Mouse (Mus musculus) neural tube, embryonic 13.5 days (tissue): ENCODE measurements around the gene Chrm1. TPM values are rescaled to one million over a fixed set of nuclear protein-coding genes. Genes with fewer than 3 reads are reported as not detected.

ENCODE experiments used
- ATAC-seq: fragments of 200-750 bp; cut with Nextera tagmentation; 2 replicates; pipeline ENCODE4 v1.8.0; 2017; ENCODE audit warnings: low read depth, mild to moderate bottlenecking, moderate TSS enrichment, moderate library complexity
- H3K27ac ChIP-seq: fragments of 300-500 bp; sonication (generic); replicated peaks from 2 replicates; pipeline ENCODE4 v1.5.1; 2015; ENCODE audit warnings: moderate library complexity, mild to moderate bottlenecking, inconsistent platforms
- H3K27me3 ChIP-seq: fragments of 300-500 bp; sonication (generic); 2 replicates; pipeline ENCODE4 v1.6.1; 2015; ENCODE audit warnings: mild to moderate bottlenecking, inconsistent platforms
- H3K36me3 ChIP-seq: fragments of 300-500 bp; sonication (generic); 2 replicates; pipeline ENCODE4 v1.6.1; 2015; ENCODE audit warnings: mild to moderate bottlenecking, inconsistent platforms
- H3K4me1 ChIP-seq: fragments of 300-500 bp; sonication (generic); replicated peaks from 2 replicates; pipeline ENCODE4 v1.6.1; 2015; ENCODE audit warnings: inconsistent platforms
- H3K4me2 ChIP-seq: fragments of 300-500 bp; sonication (generic); 2 replicates; pipeline ENCODE4 v1.6.1; 2015; ENCODE audit warnings: inconsistent platforms, mild to moderate bottlenecking, moderate library complexity
- H3K4me3 ChIP-seq: fragments of 300-500 bp; sonication (generic); 2 replicates; pipeline ENCODE4 v1.5.1; 2015; ENCODE audit warnings: mild to moderate bottlenecking, inconsistent platforms
- H3K9ac ChIP-seq: fragments of 300-500 bp; sonication (generic); 2 replicates; pipeline ENCODE4 v1.6.1; 2015; ENCODE audit warnings: moderate library complexity, mild to moderate bottlenecking, inconsistent platforms
- H3K9me3 ChIP-seq: fragments of 300-500 bp; sonication (generic); 2 replicates; pipeline ENCODE4 v1.6.1; 2016; ENCODE audit warnings: inconsistent platforms
- WGBS: fragments of 180-500 bp; shearing (Covaris S2); methylation state at CpG from one replicate; pipeline ENCODE4 v1.1.7; 2015; 5-methylcytosine and 5-hydroxymethylcytosine counted together
- polyA plus RNA-seq: library from polyadenylated mRNA; unstranded; fragments of >200 nt; fragmentation: Nextera tagmentation; extraction: Ambion mirVana; gene quantifications from 2 replicates; pipeline ENCODE4 v1.2.1, GENCODE M21; 2015

The Chrm1 gene
- polyA plus RNA-seq: 0.18 and 0.32 TPM in 2 replicates

- Histone ChIP-seq H3K4me1 (peaks cover 14% of the 10 kb centered on the region), H3K9ac (peak within 1 kb of the TSS; percentile 32; the same call in 1 of the 2 replicates), H3K27me3 (peaks cover 14% of the 10 kb centered on the region), H3K4me3 (0 out of 2 replicates have a peak within 1 kb of the TSS, but pooled peaks have one; percentile 8), H3K27ac (no peak within 1 kb of the TSS), H3K9me3 (no peaks in the 10 kb centered on the region), H3K36me3 (no peaks in the 10 kb centered on the region), H3K4me2 (peak within 1 kb of the TSS; percentile 66)
- no peak for ATAC-seq
- WGBS: 78% methylated on average over 9 of the region's 9 CpGs
Measured at GRCm38 (mm10) chr19:8663360-8663839, at the start of gene Chrm1. Gene Chrm1 (plus strand): TSS chr19:8663789.

DNA sequence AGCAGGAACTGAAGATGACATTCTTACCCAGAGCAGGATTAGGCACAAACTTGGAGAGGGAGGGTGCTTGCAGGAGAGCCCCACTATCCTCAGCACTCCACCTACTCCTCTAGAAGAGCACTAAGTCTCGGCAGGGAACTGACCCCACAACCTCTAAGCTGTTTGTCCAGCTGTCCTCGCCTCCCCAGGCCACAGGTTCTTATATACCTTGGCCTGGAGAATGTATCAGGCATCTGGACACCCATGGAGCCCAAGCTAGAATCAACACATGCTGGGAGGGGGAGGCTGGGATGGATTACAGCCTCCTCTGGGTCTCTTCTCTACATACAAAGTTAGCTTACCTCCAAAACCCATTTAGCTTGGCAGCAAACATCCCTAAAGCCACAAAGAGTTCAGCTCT lies 49.2 kb upstream of the Chrm1 start:
- H3K36me3 ChIP-seq: no peaks in the 10 kb centered on the region
- H3K9ac ChIP-seq: no peak overlapping the region
- no peak overlapping the region for H3K4me2 ChIP-seq
- no peak overlapping the region for H3K27ac ChIP-seq
- no peaks in the 10 kb centered on the region for H3K27me3 ChIP-seq
- no peaks in the 10 kb centered on the region for H3K4me1 ChIP-seq
- H3K9me3 ChIP-seq: no peaks in the 10 kb centered on the region
- 63% methylated on average over 2 of the region's 2 CpGs for WGBS
- no peak for ATAC-seq
- no peak overlapping the region for H3K4me3 ChIP-seq

- H3K4me2 ChIP-seq: no peak overlapping the region
- no peaks in the 10 kb centered on the region for H3K36me3 ChIP-seq
- no peaks in the 10 kb centered on the region for H3K9me3 ChIP-seq
- H3K27me3 ChIP-seq: no peaks in the 10 kb centered on the region
- ATAC-seq: no peak
- no peak overlapping the region for H3K27ac ChIP-seq
- no peak overlapping the region for H3K4me3 ChIP-seq
- WGBS: 82% methylated on average over 4 of the region's 4 CpGs
- H3K9ac ChIP-seq: no peak overlapping the region
- no peaks in the 10 kb centered on the region for H3K4me1 ChIP-seq
Measured at GRCm38 (mm10) chr19:8616314-8616713, 47.3 kb upstream of the Chrm1 start.

GRCm38 (mm10) chr19:8617904-8618303 lies 45.7 kb upstream of the Chrm1 start, which contains the start of gene Slc22a6:
Gene Slc22a6 (plus strand): TSS chr19:8618039.
- Histone ChIP-seq H3K4me3 (no peak within 1 kb of the TSS), H3K4me1 (no peaks in the 10 kb centered on the region), H3K36me3 (no peaks in the 10 kb centered on the region), H3K4me2 (no peak within 1 kb of the TSS), H3K27me3 (no peaks in the 10 kb centered on the region), H3K9me3 (no peaks in the 10 kb centered on the region), H3K9ac (no peak within 1 kb of the TSS), H3K27ac (no peak within 1 kb of the TSS)
- WGBS: 31% methylated on average over 7 of the region's 7 CpGs
- ATAC-seq: no peak

- H3K4me3 ChIP-seq: no peak overlapping the region
- WGBS: 89% methylated on average over 7 of the region's 7 CpGs
- no peak for ATAC-seq
- no peak overlapping the region for H3K27ac ChIP-seq
- H3K27me3 ChIP-seq: no peaks in the 10 kb centered on the region
- no peaks in the 10 kb centered on the region for H3K9me3 ChIP-seq
- H3K9ac ChIP-seq: no peak overlapping the region
- no peaks in the 10 kb centered on the region for H3K4me1 ChIP-seq
- H3K4me2 ChIP-seq: no peak overlapping the region
- H3K36me3 ChIP-seq: no peaks in the 10 kb centered on the region
Measured at GRCm38 (mm10) chr19:8621098-8621497, 42.5 kb upstream of the Chrm1 start.

DNA sequence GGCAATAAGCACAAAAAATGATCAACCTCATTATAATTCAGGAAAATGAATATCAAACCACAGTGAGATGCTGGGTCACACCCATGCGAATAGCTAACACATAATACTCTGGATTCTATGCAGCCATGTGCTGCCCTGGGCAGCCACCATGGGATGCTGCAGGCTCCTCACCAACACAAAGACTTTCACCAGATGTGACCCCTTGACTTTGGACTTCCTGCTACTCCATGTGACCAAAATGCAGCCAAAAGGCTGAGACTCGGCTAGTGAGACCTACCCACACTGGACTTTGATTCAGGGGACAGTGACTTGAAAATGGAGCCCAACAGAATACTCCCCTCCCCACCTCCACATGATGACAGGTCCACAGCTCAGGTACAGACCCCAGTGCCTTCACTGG lies 33.3 kb upstream of the Chrm1 start:
- Histone ChIP-seq H3K4me1 (no peaks in the 10 kb centered on the region), H3K36me3 (no peaks in the 10 kb centered on the region), H3K4me2 (no peak overlapping the region), H3K4me3 (no peak overlapping the region), H3K9ac (no peak overlapping the region), H3K27ac (no peak overlapping the region), H3K9me3 (no peaks in the 10 kb centered on the region), H3K27me3 (no peaks in the 10 kb centered on the region)
- 82% methylated on average over 2 of the region's 2 CpGs for WGBS
- ATAC-seq: no peak

- no peak for ATAC-seq
- Histone ChIP-seq H3K27me3 (no peaks in the 10 kb centered on the region), H3K9me3 (no peaks in the 10 kb centered on the region), H3K4me1 (no peaks in the 10 kb centered on the region), H3K27ac (no peak overlapping the region), H3K36me3 (no peaks in the 10 kb centered on the region), H3K9ac (no peak overlapping the region), H3K4me3 (no peak overlapping the region), H3K4me2 (no peak overlapping the region)
- WGBS: 80% methylated on average over 6 of the region's 6 CpGs
Measured at GRCm38 (mm10) chr19:8630826-8631225, 32.8 kb upstream of the Chrm1 start.

- 80% methylated on average over 1 of the region's 1 CpGs for WGBS
- H3K27ac ChIP-seq: no peak overlapping the region
- no peaks in the 10 kb centered on the region for H3K4me1 ChIP-seq
- H3K9ac ChIP-seq: no peak overlapping the region
- no peaks in the 10 kb centered on the region for H3K27me3 ChIP-seq
- H3K4me3 ChIP-seq: no peak overlapping the region
- H3K36me3 ChIP-seq: no peaks in the 10 kb centered on the region
- no peak overlapping the region for H3K4me2 ChIP-seq
- H3K9me3 ChIP-seq: no peaks in the 10 kb centered on the region
- no peak for ATAC-seq
Measured at GRCm38 (mm10) chr19:8632029-8632428, 31.6 kb upstream of the Chrm1 start.

- no peak overlapping the region for H3K4me2 ChIP-seq
- no peaks in the 10 kb centered on the region for H3K36me3 ChIP-seq
- no peak overlapping the region for H3K4me3 ChIP-seq
- no peak for ATAC-seq
- H3K9ac ChIP-seq: no peak overlapping the region
- H3K9me3 ChIP-seq: no peaks in the 10 kb centered on the region
- H3K27ac ChIP-seq: no peak overlapping the region
- WGBS: 67% methylated on average over 5 of the region's 5 CpGs
- H3K27me3 ChIP-seq: no peaks in the 10 kb centered on the region
- no peaks in the 10 kb centered on the region for H3K4me1 ChIP-seq
Measured at GRCm38 (mm10) chr19:8642086-8642485, 21.5 kb upstream of the Chrm1 start.

GRCm38 (mm10) chr19:8646393-8646792 lies 17.2 kb upstream of the Chrm1 start:
- Histone ChIP-seq H3K27ac (no peak overlapping the region), H3K4me2 (no peak overlapping the region), H3K36me3 (no peaks in the 10 kb centered on the region), H3K27me3 (no peaks in the 10 kb centered on the region), H3K9ac (no peak overlapping the region), H3K9me3 (no peaks in the 10 kb centered on the region), H3K4me3 (no peak overlapping the region), H3K4me1 (no peaks in the 10 kb centered on the region)
- 67% methylated on average over 2 of the region's 2 CpGs for WGBS
- ATAC-seq: no peak

DNA sequence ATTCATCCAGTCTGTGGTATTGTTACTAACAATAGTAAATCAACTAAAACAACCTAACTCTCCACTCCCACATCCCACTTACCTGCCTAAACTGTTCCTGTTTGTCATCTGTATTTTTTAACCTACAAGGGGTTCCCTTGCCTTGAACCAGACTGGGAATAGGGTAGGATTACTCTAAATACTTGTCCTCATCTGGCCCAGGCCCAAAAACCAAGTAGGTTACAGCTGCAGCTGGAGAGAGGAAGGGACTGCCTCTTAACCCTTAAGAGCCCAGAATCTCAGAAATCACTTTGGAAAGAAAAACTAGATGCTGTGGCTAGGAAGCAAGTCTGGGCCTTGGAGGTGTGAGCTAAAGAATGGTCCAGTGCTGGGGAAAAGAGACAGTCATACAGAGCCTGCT lies 7.8 kb upstream of the Chrm1 start:
- no peak overlapping the region for H3K4me3 ChIP-seq
- H3K27me3 ChIP-seq: no peaks in the 10 kb centered on the region
- no peaks in the 10 kb centered on the region for H3K36me3 ChIP-seq
- 0 out of 2 replicates have a peak overlapping the region, but pooled peaks have one; percentile 7 for H3K27ac ChIP-seq
- no peak overlapping the region for H3K9ac ChIP-seq
- no peaks in the 10 kb centered on the region for H3K4me1 ChIP-seq
- no peak overlapping the region for H3K4me2 ChIP-seq
- no peaks in the 10 kb centered on the region for H3K9me3 ChIP-seq
- ATAC-seq: no peak

DNA sequence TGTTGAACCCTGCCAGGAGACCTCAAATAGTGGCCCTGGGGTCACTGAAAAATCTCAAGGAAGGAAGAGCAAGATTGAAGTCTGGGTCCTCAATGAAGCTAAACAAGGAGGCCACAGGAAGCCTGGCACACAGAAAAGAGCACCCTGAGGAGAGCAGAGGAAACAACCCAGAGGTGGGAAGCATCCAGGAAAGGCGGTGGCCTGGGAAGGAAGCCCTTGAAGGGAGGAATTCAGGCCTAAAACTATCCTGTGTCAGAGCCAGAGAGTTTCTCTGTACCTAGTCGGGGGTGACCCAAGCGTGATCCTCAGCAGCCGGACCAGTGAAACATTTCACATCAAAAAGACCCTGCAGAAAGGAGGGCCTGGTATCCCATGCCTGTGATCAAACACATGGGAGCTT lies 7.2 kb upstream of the Chrm1 start:
- no peak for ATAC-seq
- WGBS: 81% methylated on average over 4 of the region's 4 CpGs
- no peaks in the 10 kb centered on the region for H3K4me1 ChIP-seq
- H3K4me3 ChIP-seq: no peak overlapping the region
- no peak overlapping the region for H3K4me2 ChIP-seq
- no peaks in the 10 kb centered on the region for H3K36me3 ChIP-seq
- H3K9ac ChIP-seq: no peak overlapping the region
- H3K9me3 ChIP-seq: no peaks in the 10 kb centered on the region
- H3K27me3 ChIP-seq: 0 out of 2 replicates have a peak, but pooled peaks cover 3% of the 10 kb centered on the region
- H3K27ac ChIP-seq: 0 out of 2 replicates have a peak overlapping the region, but pooled peaks have one; percentile 7

- Histone ChIP-seq H3K27me3 (peaks cover 14% of the 10 kb centered on the region), H3K9me3 (no peaks in the 10 kb centered on the region), H3K4me1 (peaks cover 14% of the 10 kb centered on the region), H3K4me3 (peak overlapping the region; percentile 40), H3K27ac (no peak overlapping the region), H3K9ac (peak overlapping the region; percentile 67), H3K36me3 (no peaks in the 10 kb centered on the region), H3K4me2 (peak overlapping the region; percentile 66)
- WGBS: 1% methylated on average over 35 of the region's 35 CpGs
- ATAC-seq: peak; percentile 73
Measured at GRCm38 (mm10) chr19:8661821-8662307, 1.7 kb upstream of the Chrm1 start.
